In genomic region chr7:81657631-81658347, GRCm38 (mm10) we compare ENCODE assay signal across 19 mouse cellular contexts. TPM values are rescaled to one million over a fixed set of nuclear protein-coding genes. Genes with fewer than 3 reads are reported as not detected.
DNase-seq lines count a peak whose midpoint lies in the region; ATAC-seq and TF ChIP-seq lines count a peak whose summit lies in the region.
"Had no signal": no experiment of that assay in that cellular context is flagged by ENCODE, and none has a peak within 500 bp of the region (broad histone marks: within the 10 kb centered on the region; RNA-seq: fewer than 3 reads in every experiment).

No protein-coding gene starts in this region.

- H3K9me3 ChIP-seq in forebrain, embryonic 14.5 days (replicated peaks; ENCODE audit: control insufficient read depth, low read length) = no peaks in the 10 kb centered on the region
- no peaks in the 10 kb centered on the region for H3K9me3 ChIP-seq in forebrain, embryonic 10.5 days
- H3K9me3 ChIP-seq in hindbrain, embryonic 11.5 days (ENCODE audit: control insufficient read depth, low read length) = no peaks in the 10 kb centered on the region
- H3K9me3 ChIP-seq in hindbrain, embryonic 10.5 days = no peaks in the 10 kb centered on the region
- H3K9me3 ChIP-seq in hindbrain, postnatal 0 days (ENCODE audit: low read length) = no peaks in the 10 kb centered on the region
- H3K9me3 ChIP-seq: embryonic facial prominence, embryonic 10.5 days; heart, embryonic 13.5 days had no signal

- no peak overlapping the region for H3K4me2 ChIP-seq in forebrain, embryonic 14.5 days (ENCODE audit: low read length)
- H3K4me2 ChIP-seq in hindbrain, embryonic 11.5 days (replicated peaks; ENCODE audit: low read depth, low read length) = no peak overlapping the region
- no peak overlapping the region for H3K4me2 ChIP-seq in hindbrain, postnatal 0 days (ENCODE audit: low read depth, low read length)
- H3K4me2 ChIP-seq: heart, embryonic 13.5 days had no signal

- peak; percentile 58; the same call in 1 of the 2 replicates for ATAC-seq in forebrain, embryonic 14.5 days
- no peak for ATAC-seq in hindbrain, embryonic 11.5 days (ENCODE audit: low FRiP score)
- ATAC-seq in hindbrain, postnatal 0 days = no peak
- ATAC-seq: inflammation-experienced regulatory T-cells, adult 6 months; intestine, postnatal 0 days had no signal

- H3K27me3 ChIP-seq in forebrain, embryonic 14.5 days (replicated peaks; ENCODE audit: control insufficient read depth, insufficient read depth, low read length) = no peaks in the 10 kb centered on the region
- H3K27me3 ChIP-seq in forebrain, embryonic 10.5 days (ENCODE audit: poor library complexity, severe bottlenecking) = no peaks in the 10 kb centered on the region
- no peaks in the 10 kb centered on the region for H3K27me3 ChIP-seq in hindbrain, embryonic 11.5 days (ENCODE audit: control insufficient read depth, insufficient read depth, low read length)
- no peaks in the 10 kb centered on the region for H3K27me3 ChIP-seq in hindbrain, embryonic 10.5 days (ENCODE audit: insufficient read depth, poor library complexity, severe bottlenecking)
- H3K27me3 ChIP-seq in hindbrain, postnatal 0 days (ENCODE audit: insufficient read depth, low read length) = no peaks in the 10 kb centered on the region
- H3K27me3 ChIP-seq: heart, embryonic 13.5 days had no signal

- TF ChIP-seq CTCF in hindbrain, postnatal 0 days (IDR thresholded peaks at IDR 0.05; ENCODE audit: low read depth) = no peak

- H3K4me3 ChIP-seq in forebrain, embryonic 14.5 days (ENCODE audit: low read depth, low read length) = no peak overlapping the region
- no peak overlapping the region for H3K4me3 ChIP-seq in forebrain, embryonic 10.5 days
- H3K4me3 ChIP-seq in hindbrain, embryonic 11.5 days (ENCODE audit: low read depth, low read length) = no peak overlapping the region
- H3K4me3 ChIP-seq in hindbrain, embryonic 10.5 days = no peak overlapping the region
- no peak overlapping the region for H3K4me3 ChIP-seq in hindbrain, postnatal 0 days (ENCODE audit: low read length)
- H3K4me3 ChIP-seq: embryonic facial prominence, embryonic 10.5 days; gastrocnemius, adult 2 months; heart, embryonic 13.5 days had no signal

- WGBS in forebrain, embryonic 14.5 days = 63% methylated on average over 2 of the region's 2 CpGs
- 89% methylated on average over 2 of the region's 2 CpGs for WGBS in forebrain, embryonic 10.5 days
- 80% methylated on average over 2 of the region's 2 CpGs for WGBS in hindbrain, embryonic 11.5 days
- WGBS in hindbrain, embryonic 10.5 days = 86% methylated on average over 2 of the region's 2 CpGs
- whole genome bisulfite sequencing in hindbrain, postnatal 0 days = 64% methylated on average over 2 of the region's 2 CpGs

- H3K27ac ChIP-seq in forebrain, embryonic 14.5 days (ENCODE audit: low read depth, low read length) = no peak overlapping the region; the same call in 1 of the 2 replicates
- no peak overlapping the region for H3K27ac ChIP-seq in forebrain, embryonic 10.5 days
- H3K27ac ChIP-seq in hindbrain, embryonic 11.5 days (ENCODE audit: low read depth, low read length) = 0 out of 2 replicates have a peak overlapping the region, but pooled peaks have one; percentile 27
- no peak overlapping the region for H3K27ac ChIP-seq in hindbrain, embryonic 10.5 days
- H3K27ac ChIP-seq in hindbrain, postnatal 0 days = no peak overlapping the region
- H3K27ac ChIP-seq: embryonic facial prominence, embryonic 10.5 days; gastrocnemius, adult 2 months; heart, embryonic 13.5 days had no signal

- no peak overlapping the region for H3K9ac ChIP-seq in forebrain, embryonic 14.5 days (ENCODE audit: low read length)
- H3K9ac ChIP-seq in hindbrain, embryonic 11.5 days (ENCODE audit: low read depth, low read length) = no peak overlapping the region
- H3K9ac ChIP-seq in hindbrain, postnatal 0 days (replicated peaks; ENCODE audit: low read length) = no peak overlapping the region
- H3K9ac ChIP-seq: heart, embryonic 13.5 days had no signal

- DNase-seq in forebrain, embryonic 14.5 days (ENCODE audit: low spot score) = peak; percentile 68
- DNase-seq in forebrain, embryonic 10.5 days (ENCODE audit: extremely low spot score, low spot score) = no peak
- no peak for DNase-seq in hindbrain, embryonic 11.5 days (ENCODE audit: low spot score)
- DNase-seq in hindbrain, embryonic 10.5 days (ENCODE audit: low spot score) = no peak
- DNase-seq in left cerebral cortex, postnatal 4 days = peak; percentile 72
- DNase-seq in left cerebral cortex, postnatal 25 days (ENCODE audit: low spot score in 2 of 2) = no peak
- DNase-seq in hindbrain, postnatal 0 days (ENCODE audit: low spot score) = peak; percentile 45
- no peak for DNase-seq in frontal cortex, adult 2 months (ENCODE audit: extremely low spot score in 1 of 2, low spot score in 1 of 2)
- DNase-seq: adrenal gland, adult 2 months; adrenal gland, postnatal 25 days; cerebellum, adult 8-10 months; gastrocnemius, adult 2 months; gastrocnemius, postnatal 25 days; heart, postnatal 4 days; kidney, adult 9 months had no signal

- intact Hi-C loops in left cerebral cortex, postnatal 4 days (cut with DNase I) = loop anchor here (2.0 kb wide), 1 partner anchor 51 kb away; no protein-coding TSS in a partner anchor
- intact Hi-C loops in left cerebral cortex, postnatal 25 days (cut with DNase I) = no loop called here

- H3K4me1 ChIP-seq in forebrain, embryonic 14.5 days (ENCODE audit: control insufficient read depth, insufficient read depth, low read length) = peaks cover 36% of the 10 kb centered on the region
- H3K4me1 ChIP-seq in forebrain, embryonic 10.5 days = peaks cover 27% of the 10 kb centered on the region
- peaks cover 3% of the 10 kb centered on the region; the same call in 1 of the 2 replicates for H3K4me1 ChIP-seq in hindbrain, embryonic 11.5 days (replicated peaks; ENCODE audit: control insufficient read depth, insufficient read depth, low read length)
- peaks cover 31% of the 10 kb centered on the region for H3K4me1 ChIP-seq in hindbrain, embryonic 10.5 days (replicated peaks)
- H3K4me1 ChIP-seq in hindbrain, postnatal 0 days (ENCODE audit: insufficient read depth, low read length) = peaks cover 37% of the 10 kb centered on the region

- H3K36me3 ChIP-seq in forebrain, embryonic 14.5 days (ENCODE audit: control insufficient read depth, insufficient read depth, low read length) = no peaks in the 10 kb centered on the region
- no peaks in the 10 kb centered on the region for H3K36me3 ChIP-seq in forebrain, embryonic 10.5 days (replicated peaks)
- H3K36me3 ChIP-seq in hindbrain, embryonic 11.5 days (ENCODE audit: control insufficient read depth, insufficient read depth, low read length) = no peaks in the 10 kb centered on the region
- H3K36me3 ChIP-seq in hindbrain, embryonic 10.5 days = no peaks in the 10 kb centered on the region
- no peaks in the 10 kb centered on the region for H3K36me3 ChIP-seq in hindbrain, postnatal 0 days (ENCODE audit: insufficient read depth, low read length)
- H3K36me3 ChIP-seq: embryonic facial prominence, embryonic 10.5 days; heart, embryonic 13.5 days had no signal

RNA-seq across cellular contexts. Expression of gene Homer2, which starts 49.5 kb away (rescaled TPM):
- polyA plus RNA-seq in forebrain, embryonic 14.5 days (2014; fragmentation: Nextera tagmentation; extraction: Ambion mirVana) = 15.9 and 16.6 TPM in 2 replicates
- polyA plus RNA-seq in forebrain, embryonic 10.5 days (2016; fragmentation: Nextera tagmentation; extraction: Ambion mirVana) = 12.6 and 13.1 TPM in 2 replicates
- polyA plus RNA-seq in hindbrain, embryonic 11.5 days (2014; fragmentation: Nextera tagmentation; extraction: Ambion mirVana) = 22.2 and 24.4 TPM in 2 replicates
- polyA plus RNA-seq in hindbrain, embryonic 10.5 days (2016; fragmentation: Nextera tagmentation; extraction: Ambion mirVana) = 14.7 and 18.5 TPM in 2 replicates
- total RNA-seq in left cerebral cortex, postnatal 4 days (2021) = 10 to 100 TPM; 51.8 to 54.3 TPM
- 10 to 100 TPM; 67.2 to 77.5 TPM for total RNA-seq in left cerebral cortex, postnatal 25 days (2021)
- total RNA-seq in hindbrain, postnatal 0 days (2014; rRNA removed) = 30.3 and 37.6 TPM in 2 replicates
- 44.4 and 46.0 TPM in 2 replicates for polyA plus RNA-seq in hindbrain, postnatal 0 days (2015; fragmentation: Nextera tagmentation; extraction: Ambion mirVana)
- 48.1 and 53.0 TPM in 2 replicates for polyA plus RNA-seq in frontal cortex, adult 2 months (2012; rRNA removed)

Comparison
In these comparisons a context has a peak if more than half of its experiments do, and no peak if none do; other contexts are left out.
1. DNase-seq: peak in forebrain, embryonic 14.5 days (single experiment), left cerebral cortex, postnatal 4 days (single experiment) and hindbrain, postnatal 0 days (single experiment); none in forebrain, embryonic 10.5 days (single experiment), hindbrain, embryonic 11.5 days (single experiment), hindbrain, embryonic 10.5 days (single experiment), left cerebral cortex, postnatal 25 days (0 of 2) and frontal cortex, adult 2 months (0 of 2).